Mouse (Mus musculus) heart, embryonic 14.5 days (tissue): ENCODE results near the gene Olfr837. TPM values are rescaled to one million over a fixed set of nuclear protein-coding genes. Genes with fewer than 3 reads are reported as not detected.
"Not testable (repeated sequence)": the region's sequence is repeated elsewhere in the genome, so short reads cannot be mapped to it uniquely, and the experiment has no call there.

Experiments used
- ATAC-seq: fragments of 200-750 bp; cut with Nextera tagmentation; 2 replicates; pipeline ENCODE4 v1.8.0; 2017; ENCODE audit warnings: low read depth, moderate TSS enrichment; ENCODE audit not compliant: insufficient number of reproducible peaks, insufficient read depth, low FRiP score
- H3K27ac ChIP-seq, 2 experiments: fragments of 200-500 bp in 1 of 2; fragments of 300-500 bp in 1 of 2; sonication (generic) in 1 of 2; replicated peaks in 1 of 2; 2 replicates each; pipeline ENCODE4 v1.5.1; 2012 to 2014; ENCODE audit warnings: low read depth in 2 of 2, low read length in 2 of 2, control low read depth in 1 of 2, mild to moderate bottlenecking in 1 of 2, mixed read lengths in 1 of 2; ENCODE audit not compliant: control insufficient read depth in 1 of 2, insufficient read depth in 1 of 2
- H3K27me3 ChIP-seq: fragments of 300-500 bp; sonication (generic); 2 replicates; pipeline ENCODE4 v1.6.1; 2014; ENCODE audit warnings: mild to moderate bottlenecking, low read length, control low read depth; ENCODE audit not compliant: control insufficient read depth, insufficient read depth
- H3K36me3 ChIP-seq: fragments of 300-500 bp; sonication (generic); 2 replicates; pipeline ENCODE4 v1.6.1; 2014; ENCODE audit warnings: mild to moderate bottlenecking, control low read depth, low read length, mixed read lengths; ENCODE audit not compliant: control insufficient read depth, insufficient read depth
- H3K4me1 ChIP-seq, 2 experiments: fragments of 200-500 bp in 1 of 2; fragments of 300-500 bp in 1 of 2; sonication (generic) in 1 of 2; 2 replicates each; pipeline ENCODE4 v1.6.1; 2012 to 2014; ENCODE audit warnings: low read length in 2 of 2, control low read depth in 1 of 2, mixed read lengths in 1 of 2; ENCODE audit not compliant: control insufficient read depth in 2 of 2, insufficient read depth in 2 of 2
- H3K4me2 ChIP-seq: fragments of 300-500 bp; sonication (generic); 2 replicates; pipeline ENCODE4 v1.6.1; 2014; ENCODE audit warnings: mild to moderate bottlenecking, low read length
- H3K4me3 ChIP-seq, 2 experiments: fragments of 200-500 bp in 1 of 2; fragments of 300-500 bp in 1 of 2; sonication (generic) in 1 of 2; 2 replicates each; pipeline ENCODE4 v1.5.1; 2012 to 2014; ENCODE audit warnings: low read length in 2 of 2, mild to moderate bottlenecking in 2 of 2, control low read depth in 1 of 2, low read depth in 1 of 2, moderate library complexity in 1 of 2; ENCODE audit not compliant: control insufficient read depth in 1 of 2, insufficient read depth in 1 of 2
- H3K9ac ChIP-seq: fragments of 300-500 bp; sonication (generic); 2 replicates; pipeline ENCODE4 v1.6.1; 2014; ENCODE audit warnings: mild to moderate bottlenecking, low read length
- H3K9me3 ChIP-seq: fragments of 300-500 bp; sonication (generic); 2 replicates; pipeline ENCODE4 v1.6.1; 2016; ENCODE audit warnings: low read length, control low read depth; ENCODE audit not compliant: control insufficient read depth
- WGBS: fragments of 180-500 bp; shearing (Covaris S2); extraction: QIAGEN DNeasy Blood & Tissue Kit; methylation state at CpG from one replicate; pipeline ENCODE4 v1.1.7; 2014; 5-methylcytosine and 5-hydroxymethylcytosine counted together
- polyA plus RNA-seq: library from polyadenylated mRNA; unstranded; fragments of >200 nt; fragmentation: Nextera tagmentation; extraction: Ambion mirVana; gene quantifications from 2 replicates; pipeline ENCODE4 v1.2.1, GENCODE M21; 2014

The Olfr837 gene
- not detected in 2 replicates for polyA plus RNA-seq

DNA sequence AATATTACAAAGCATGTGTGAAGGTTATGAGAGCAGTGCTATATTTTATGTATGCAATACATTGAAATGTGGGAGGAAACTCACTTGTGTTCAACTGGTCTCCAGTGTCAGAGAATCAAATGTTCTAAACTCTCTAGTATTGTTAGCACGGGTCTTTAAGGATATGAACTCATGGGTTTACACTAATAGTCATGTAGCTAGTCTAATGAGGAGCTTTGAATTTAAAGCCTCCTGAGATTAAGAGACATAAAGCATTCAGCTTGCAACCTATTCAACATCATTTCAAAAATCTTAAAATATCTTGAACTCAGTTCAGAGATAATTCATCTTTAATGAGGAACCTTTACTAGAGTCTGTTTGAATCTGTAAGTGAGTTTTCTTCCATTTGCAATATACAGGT, at the start of gene Olfr837:
Gene Olfr837, plus strand, starts transcription at position 301 of the 400 bp plus-strand sequence.
- H3K36me3 ChIP-seq, result no peaks in the 10 kb centered on the region
- no peak for ATAC-seq
- no peaks in the 10 kb centered on the region for H3K9me3 ChIP-seq
- H3K4me2 ChIP-seq, result no peak within 1 kb of the TSS
- WGBS, result 57% methylated on average over 1 of the region's 1 CpGs
- no peak within 1 kb of the TSS for H3K27ac ChIP-seq
- no peak within 1 kb of the TSS for H3K4me3 ChIP-seq
- H3K4me1 ChIP-seq, result no peaks in the 10 kb centered on the region
- no peaks in the 10 kb centered on the region for H3K27me3 ChIP-seq
- H3K9ac ChIP-seq, result no peak within 1 kb of the TSS

DNA sequence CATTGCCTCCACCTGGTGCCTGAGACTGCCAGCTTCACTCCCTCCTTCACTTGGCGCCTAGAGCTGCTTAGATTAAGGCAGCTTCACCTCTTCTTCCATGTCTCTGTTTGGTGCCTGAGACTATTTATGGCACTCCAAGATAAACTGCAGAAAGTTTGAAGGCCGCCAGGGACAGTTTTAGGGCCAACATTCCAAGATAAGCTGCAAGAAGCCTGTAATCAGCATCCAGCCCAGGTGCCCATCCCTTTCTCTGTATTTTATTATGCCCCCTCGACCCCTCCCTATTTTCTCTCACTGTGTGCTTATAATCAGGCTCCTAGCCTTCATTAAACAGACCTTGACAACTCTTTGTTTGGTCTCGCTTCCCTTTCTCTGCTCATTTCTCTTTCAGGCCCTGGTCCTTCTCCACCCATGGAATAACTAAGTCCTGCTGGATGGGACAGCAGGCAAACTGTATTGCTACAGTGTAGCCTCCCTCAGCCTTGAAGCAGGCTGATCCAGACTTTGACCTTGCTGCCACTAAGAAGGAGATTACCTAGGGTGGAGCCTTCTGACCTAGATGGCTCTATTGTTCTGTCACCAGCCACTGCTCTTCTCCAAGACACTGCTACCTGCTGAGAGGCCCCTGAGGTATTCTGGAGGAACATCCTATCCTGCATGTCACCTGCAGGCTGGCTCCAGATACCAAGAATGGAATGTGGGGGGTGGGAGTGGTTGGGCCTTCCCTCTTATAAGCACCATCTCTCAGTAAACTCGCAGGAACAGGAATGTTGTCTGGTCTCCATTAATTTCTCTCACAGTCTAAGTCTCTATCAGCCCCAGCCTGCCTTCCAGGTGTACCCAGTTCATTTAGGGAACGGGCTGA, 43.0 kb upstream of the Olfr837 start:
- H3K9me3 ChIP-seq, H3K36me3 ChIP-seq, ATAC-seq, H3K27ac ChIP-seq, H3K9ac ChIP-seq, H3K4me1 ChIP-seq, H3K27me3 ChIP-seq, H3K4me3 ChIP-seq, H3K4me2 ChIP-seq: not testable (repeated sequence)
- WGBS, result 40% methylated on average over 6 of the region's 6 CpGs

DNA sequence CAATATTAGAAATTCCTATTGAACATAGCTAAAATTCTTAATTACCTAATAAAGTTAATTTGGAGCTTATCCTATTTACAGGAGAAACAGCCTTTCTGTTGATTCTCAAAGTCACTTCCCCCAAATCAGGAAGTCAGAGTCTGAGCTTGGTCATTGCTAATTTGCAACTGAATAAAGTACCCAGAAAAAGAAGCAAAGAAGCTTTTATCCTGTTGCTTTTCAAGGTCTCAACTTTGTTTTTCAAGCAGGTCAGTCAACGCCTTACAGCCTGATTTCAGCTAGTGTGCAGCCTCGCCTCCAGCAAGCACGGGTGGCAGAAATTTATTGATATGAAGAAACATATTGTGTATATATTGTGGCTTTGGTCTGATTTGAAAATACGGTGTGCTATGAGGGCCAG, 38.8 kb upstream of the Olfr837 start:
- peaks cover 0 to 2% of the 10 kb centered on the region in 2 experiments; a peak in 1 of 4 replicates for H3K4me1 ChIP-seq
- no peak overlapping the region for H3K4me3 ChIP-seq
- WGBS, result 82% methylated on average over 4 of the region's 4 CpGs
- H3K27me3 ChIP-seq, result no peaks in the 10 kb centered on the region
- H3K9me3 ChIP-seq, result peaks cover 8% of the 10 kb centered on the region; the same call in 1 of the 2 replicates
- H3K4me2 ChIP-seq, result no peak overlapping the region
- H3K9ac ChIP-seq, result no peak overlapping the region
- ATAC-seq, result no peak
- H3K36me3 ChIP-seq, result no peaks in the 10 kb centered on the region
- no peak overlapping the region for H3K27ac ChIP-seq

DNA sequence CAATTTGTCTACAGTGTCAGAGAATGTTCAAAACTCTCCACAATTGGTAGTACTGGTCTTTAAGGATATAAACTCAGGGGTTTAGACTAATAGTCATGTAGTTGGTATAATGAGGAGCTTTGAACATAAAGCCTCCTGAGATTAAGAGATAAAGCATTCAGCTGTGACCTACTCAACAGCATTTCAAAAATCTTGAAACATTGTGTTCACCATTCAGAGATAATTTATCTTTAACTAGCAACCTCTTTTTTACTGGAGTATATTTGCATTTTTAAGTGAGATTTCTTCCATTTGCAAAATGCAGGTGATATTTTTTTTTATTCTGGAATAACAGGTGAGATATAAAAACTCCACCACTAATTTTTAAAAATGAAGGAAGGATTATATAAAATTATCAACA, 16.0 kb upstream of the Olfr837 start, which contains the start of gene Olfr836:
Gene Olfr836, plus strand, starts transcription at position 301 of the 400 bp plus-strand sequence.
- Histone ChIP-seq H3K27me3 (no peaks in the 10 kb centered on the region), H3K9me3 (no peaks in the 10 kb centered on the region), H3K9ac (no peak within 1 kb of the TSS), H3K36me3 (no peaks in the 10 kb centered on the region), H3K4me2 (no peak within 1 kb of the TSS), H3K27ac (no peak within 1 kb of the TSS), H3K4me3 (no peak within 1 kb of the TSS), H3K4me1 (no peaks in the 10 kb centered on the region)
- no peak for ATAC-seq

DNA sequence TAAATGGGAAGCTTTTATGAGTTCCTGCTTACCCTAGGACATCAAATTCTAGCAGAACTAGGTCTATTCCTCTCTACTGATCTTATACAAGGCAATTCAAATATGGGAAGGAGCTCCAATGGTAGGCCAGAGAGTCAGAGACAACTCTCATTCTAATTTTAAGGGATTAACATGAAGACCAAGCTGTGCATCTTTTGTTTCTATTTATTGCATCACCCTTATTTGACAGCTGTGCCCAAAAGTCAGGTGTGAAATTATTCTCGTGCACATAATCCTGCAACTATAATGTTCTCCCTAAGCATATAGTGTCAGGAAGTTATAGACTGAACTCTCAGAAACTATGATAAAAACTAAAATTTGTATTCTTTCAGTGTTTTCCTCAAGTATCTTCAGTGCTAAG, 41.1 kb downstream of the Olfr837 start, which contains the start of gene Olfr839-ps1:
Gene Olfr839-ps1, minus strand, starts transcription at position 101 of the 400 bp plus-strand sequence.
- Histone ChIP-seq H3K4me2 (no peak within 1 kb of the TSS), H3K9ac (no peak within 1 kb of the TSS), H3K27me3 (no peaks in the 10 kb centered on the region), H3K27ac (no peak within 1 kb of the TSS), H3K9me3 (no peaks in the 10 kb centered on the region), H3K4me3 (no peak within 1 kb of the TSS), H3K36me3 (no peaks in the 10 kb centered on the region), H3K4me1 (no peaks in the 10 kb centered on the region)
- no peak for ATAC-seq
- WGBS, result 58% methylated on average over 1 of the region's 1 CpGs

Other genes starting within 250 kb of the Olfr837 start
- gene Olfr832, start 199.2 kb upstream of the Olfr837 start, polyA plus RNA-seq, result not detected in 2 replicates
- not detected in 2 replicates for gene Olfr834, start 148.3 kb upstream of the Olfr837 start, polyA plus RNA-seq
- gene Olfr835, start 103.6 kb upstream of the Olfr837 start, polyA plus RNA-seq, result not detected in 2 replicates
- not detected in 2 replicates for gene Olfr836, start 15.9 kb upstream of the Olfr837 start, polyA plus RNA-seq
- not detected in 2 replicates for gene Olfr839-ps1, start 41.0 kb downstream of the Olfr837 start, polyA plus RNA-seq
- gene Olfr843, start 115.7 kb downstream of the Olfr837 start, polyA plus RNA-seq, result not detected in 2 replicates
- not detected in 2 replicates for gene Olfr844, start 180.0 kb downstream of the Olfr837 start, polyA plus RNA-seq
- not detected in 2 replicates for gene Olfr845, start 200.1 kb downstream of the Olfr837 start, polyA plus RNA-seq
- not detected in 2 replicates for gene Olfr846, start 227.7 kb downstream of the Olfr837 start, polyA plus RNA-seq
- gene Olfr847, start 242.4 kb downstream of the Olfr837 start, polyA plus RNA-seq, result not detected in 2 replicates